Mouse (Mus musculus) hindbrain, embryonic 13.5 days (tissue): ENCODE data around the gene Nploc4. TPM values are rescaled to one million over a fixed set of nuclear protein-coding genes. Genes with fewer than 3 reads are reported as not detected.

Source experiments
- ATAC-seq: fragments of 200-750 bp; cut with Nextera tagmentation; 2 replicates; pipeline ENCODE4 v1.8.0; 2017; ENCODE audit warnings: moderate TSS enrichment; ENCODE audit not compliant: low FRiP score
- H3K27ac ChIP-seq: fragments of 300-500 bp; sonication (generic); 2 replicates; pipeline ENCODE4 v1.5.1; 2015; ENCODE audit warnings: inconsistent platforms, mild to moderate bottlenecking, moderate library complexity
- H3K27me3 ChIP-seq: fragments of 300-500 bp; sonication (generic); 2 replicates; pipeline ENCODE4 v1.6.1; 2015; ENCODE audit warnings: mild to moderate bottlenecking, inconsistent platforms
- H3K36me3 ChIP-seq: fragments of 300-500 bp; sonication (generic); 2 replicates; pipeline ENCODE4 v1.6.1; 2015; ENCODE audit warnings: mild to moderate bottlenecking, inconsistent platforms
- H3K4me1 ChIP-seq: fragments of 300-500 bp; sonication (generic); replicated peaks from 2 replicates; pipeline ENCODE4 v1.6.1; 2015; ENCODE audit warnings: inconsistent platforms
- H3K4me2 ChIP-seq: fragments of 300-500 bp; sonication (generic); 2 replicates; pipeline ENCODE4 v1.6.1; 2015; ENCODE audit warnings: inconsistent platforms, mild to moderate bottlenecking, moderate library complexity
- H3K4me3 ChIP-seq: fragments of 300-500 bp; sonication (generic); 2 replicates; pipeline ENCODE4 v1.5.1; 2015; ENCODE audit warnings: mild to moderate bottlenecking, inconsistent platforms
- H3K9ac ChIP-seq: fragments of 300-500 bp; sonication (generic); 2 replicates; pipeline ENCODE4 v1.6.1; 2015; ENCODE audit warnings: mild to moderate bottlenecking, inconsistent platforms
- H3K9me3 ChIP-seq: fragments of 300-500 bp; sonication (generic); 2 replicates; pipeline ENCODE4 v1.6.1; 2016; ENCODE audit warnings: inconsistent platforms
- WGBS: fragments of 180-500 bp; shearing (Covaris S2); methylation state at CpG from one replicate; pipeline ENCODE4 v1.1.7; 2015; 5-methylcytosine and 5-hydroxymethylcytosine counted together
- microRNA-seq: library from miRNA; unstranded; fragments of <30 nt; microRNA quantifications from one replicate; pipeline ENCODE4, GENCODE M21; 2016
- polyA plus RNA-seq: library from polyadenylated mRNA; unstranded; fragments of >200 nt; fragmentation: Nextera tagmentation; extraction: Ambion mirVana; gene quantifications from 2 replicates; pipeline ENCODE4 v1.2.1, GENCODE M21; 2015

Gene Nploc4
- polyA plus RNA-seq, 1 experiment from 2014 or later: 32.5 TPM

DNA sequence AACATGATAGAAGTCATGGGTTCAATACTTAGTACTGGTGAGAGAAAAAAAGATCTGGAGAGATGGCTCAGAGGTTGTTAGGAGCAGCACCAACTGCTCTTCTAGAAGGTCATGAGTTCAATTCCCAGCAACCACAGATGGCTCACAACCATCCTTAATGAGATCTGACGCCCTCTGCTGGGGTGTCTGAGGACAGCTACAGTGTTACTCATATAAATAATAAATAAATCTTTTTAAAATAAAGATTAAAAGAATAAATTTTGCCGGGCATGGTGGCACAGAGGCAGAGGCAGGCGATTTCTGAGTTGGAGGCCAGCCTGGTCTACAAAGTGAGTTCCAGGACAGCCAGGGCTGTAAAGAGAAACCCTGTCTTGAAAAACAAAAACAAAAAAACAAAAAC, 98.7 kb downstream of the Nploc4 start:
- Histone ChIP-seq H3K4me3 (no peak overlapping the region), H3K36me3 (no peaks in the 10 kb centered on the region), H3K9me3 (0 out of 2 replicates have a peak, but pooled peaks cover 7% of the 10 kb centered on the region), H3K27me3 (no peaks in the 10 kb centered on the region), H3K4me2 (no peak overlapping the region), H3K4me1 (no peaks in the 10 kb centered on the region; the same call in 1 of the 2 replicates), H3K9ac (no peak overlapping the region), H3K27ac (no peak overlapping the region)
- WGBS: 74% methylated on average over 3 of the region's 3 CpGs
- no peak for ATAC-seq

DNA sequence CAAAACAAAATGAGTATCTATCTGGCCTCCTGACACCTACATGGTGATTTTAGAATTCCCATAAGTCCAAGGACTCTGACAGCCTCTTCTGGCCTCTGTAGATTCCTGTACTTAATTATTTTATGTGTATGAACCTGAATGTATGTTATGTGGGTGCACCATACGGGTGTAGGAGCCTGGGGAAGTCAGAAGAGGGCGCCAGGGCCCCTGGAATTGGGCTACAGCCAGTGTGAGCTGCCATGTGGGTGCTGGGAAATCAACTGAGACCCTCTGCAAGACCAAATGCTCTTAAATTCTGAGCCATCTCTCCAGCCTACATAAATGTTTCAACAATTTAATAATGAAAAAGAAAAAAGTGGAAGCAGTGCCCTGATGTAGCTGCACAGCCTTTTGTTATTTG, 100.1 kb downstream of the Nploc4 start:
- Histone ChIP-seq H3K4me3 (no peak overlapping the region), H3K36me3 (no peaks in the 10 kb centered on the region), H3K27ac (no peak overlapping the region), H3K9ac (no peak overlapping the region), H3K27me3 (no peaks in the 10 kb centered on the region), H3K4me2 (no peak overlapping the region), H3K9me3 (0 out of 2 replicates have a peak, but pooled peaks cover 7% of the 10 kb centered on the region), H3K4me1 (no peaks in the 10 kb centered on the region)
- WGBS: 44% methylated on average over 2 of the region's 2 CpGs
- ATAC-seq: no peak

DNA sequence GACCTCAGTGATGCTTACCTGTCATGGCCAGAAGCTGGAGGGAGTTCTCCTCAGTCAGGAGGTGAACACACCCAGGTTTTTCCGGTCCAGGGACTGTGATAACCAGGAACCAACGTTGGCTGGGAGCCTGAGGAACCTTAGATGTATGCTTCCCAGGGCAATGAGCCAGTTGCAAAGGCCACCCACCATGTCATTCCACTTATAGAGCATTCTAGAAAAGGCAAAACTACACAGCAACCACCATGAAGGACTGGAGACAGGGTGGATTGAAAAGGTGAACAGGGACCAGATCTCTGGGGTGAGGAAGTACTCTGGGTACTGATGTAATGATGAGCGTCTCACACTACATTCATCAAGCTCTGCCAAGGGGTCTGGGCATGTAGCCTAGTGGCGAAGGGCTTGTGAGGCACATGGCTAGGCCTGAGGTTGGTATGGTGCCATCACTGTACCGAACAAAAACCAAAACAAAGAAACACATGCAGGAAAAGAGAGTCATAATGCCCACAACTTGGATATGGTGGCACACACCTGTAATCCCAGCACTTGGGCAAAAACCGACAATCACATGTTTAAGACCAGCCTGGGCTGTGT, 102.0 kb downstream of the Nploc4 start:
- ATAC-seq: no peak
- H3K4me2 ChIP-seq: no peak overlapping the region
- no peaks in the 10 kb centered on the region for H3K4me1 ChIP-seq
- no peaks in the 10 kb centered on the region for H3K36me3 ChIP-seq
- H3K9ac ChIP-seq: no peak overlapping the region
- H3K27me3 ChIP-seq: no peaks in the 10 kb centered on the region
- H3K9me3 ChIP-seq: peaks cover 8% of the 10 kb centered on the region; the same call in 1 of the 2 replicates
- H3K27ac ChIP-seq: no peak overlapping the region
- WGBS: 87% methylated on average over 6 of the region's 6 CpGs
- no peak overlapping the region for H3K4me3 ChIP-seq

Small RNAs within 50 kb of the gene (microRNA-seq; reads per million reads assigned to microRNA genes)
- not detected for gene Gm23419
- 0.93 reads per million for gene Mir6935

Other genes starting within 250 kb of the Nploc4 start
- 13.6 and 17.0 TPM in 2 replicates for gene Bahcc1, start 204.8 kb downstream of the Nploc4 start, polyA plus RNA-seq
- gene Actg1, start 89.2 kb downstream of the Nploc4 start, polyA plus RNA-seq: 4,110 and 4,339 TPM in 2 replicates
- gene Fscn2, start 76.2 kb downstream of the Nploc4 start, polyA plus RNA-seq: 1.6 and 2.6 TPM in 2 replicates
- gene Faap100, start 58.9 kb downstream of the Nploc4 start, polyA plus RNA-seq: 74.6 and 82.4 TPM in 2 replicates
- not detected in 2 replicates for gene Tspan10, start 4.9 kb upstream of the Nploc4 start, polyA plus RNA-seq
- gene Pde6g, start 15.8 kb upstream of the Nploc4 start, polyA plus RNA-seq: 0.36 and 0.44 TPM in 2 replicates
- 10.5 and 10.6 TPM in 2 replicates for gene Oxld1, start 20.4 kb upstream of the Nploc4 start, polyA plus RNA-seq
- gene Ccdc137, start 20.4 kb upstream of the Nploc4 start, polyA plus RNA-seq: 26.3 and 27.3 TPM in 2 replicates
- gene Arl16, start 29.9 kb upstream of the Nploc4 start, polyA plus RNA-seq: 58.9 and 63.2 TPM in 2 replicates
- gene Mrpl12, start 46.9 kb upstream of the Nploc4 start, polyA plus RNA-seq: 108 TPM in 2 replicates
- gene Slc25a10, start 54.1 kb upstream of the Nploc4 start, polyA plus RNA-seq: 32.0 and 32.8 TPM in 2 replicates
- gene Gcgr, start 93.0 kb upstream of the Nploc4 start, polyA plus RNA-seq: 0.19 and 0.30 TPM in 2 replicates
- gene Mcrip1, start 112.0 kb upstream of the Nploc4 start, polyA plus RNA-seq: 234 and 241 TPM in 2 replicates
- not detected in 2 replicates for gene Ppp1r27, start 113.4 kb upstream of the Nploc4 start, polyA plus RNA-seq
- 289 and 294 TPM in 2 replicates for gene P4hb, start 135.5 kb upstream of the Nploc4 start, polyA plus RNA-seq
- gene Arhgdia, start 143.9 kb upstream of the Nploc4 start, polyA plus RNA-seq: 471 and 481 TPM in 2 replicates
- gene Alyref, start 160.7 kb upstream of the Nploc4 start, polyA plus RNA-seq: 267 and 290 TPM in 2 replicates
- 179 and 192 TPM in 2 replicates for gene Anapc11, start 160.7 kb upstream of the Nploc4 start, polyA plus RNA-seq
- gene Npb, start 170.8 kb upstream of the Nploc4 start, polyA plus RNA-seq: 0.79 and 1.3 TPM in 2 replicates
- gene Pcyt2, start 180.2 kb upstream of the Nploc4 start, polyA plus RNA-seq: 169 and 174 TPM in 2 replicates
- gene Sirt7, start 187.5 kb upstream of the Nploc4 start, polyA plus RNA-seq: 50.4 and 50.6 TPM in 2 replicates
- 27.5 and 30.8 TPM in 2 replicates for gene Mafg, start 195.9 kb upstream of the Nploc4 start, polyA plus RNA-seq
- 22.9 and 23.3 TPM in 2 replicates for gene Pycr1, start 206.1 kb upstream of the Nploc4 start, polyA plus RNA-seq
- 0.36 and 0.77 TPM in 2 replicates for gene Myadml2, start 210.4 kb upstream of the Nploc4 start, polyA plus RNA-seq
- 0.91 and 0.98 TPM in 2 replicates for gene Notum, start 223.5 kb upstream of the Nploc4 start, polyA plus RNA-seq
- gene Aspscr1, start 235.3 kb upstream of the Nploc4 start, polyA plus RNA-seq: 152 and 161 TPM in 2 replicates